Mouse (Mus musculus): ENCODE results near the gene B230217C12Rik.

GRCm38 (mm10) chr11:97793165-97793564 lies 47.4 kb upstream of the B230217C12Rik start:
- no peak for TF ChIP-seq EP300 (optimal IDR thresholded peaks at IDR 0.05)
- peak; percentile 80 for TF ChIP-seq CTCF (IDR thresholded peaks at IDR 0.05; ENCODE audit: low read depth)

All from stomach, postnatal 0 days (tissue).